Mouse (Mus musculus) embryonic stem cell, embryonic (primary cell): ENCODE data around the gene Msi2.

Experiments used
- CTCF ChIA-PET, 4 experiments: fragments of 300-600 bp in 2 of 4; fragments of 350-600 bp in 2 of 4; sonication (Branson Sonifier 250); formaldehyde crosslinking; loops; one replicate each; lab custom pipeline; 2022; ENCODE audit warnings: inconsistent platforms in 2 of 4; lab: Charles Lee
- POLR2A ChIA-PET, 4 experiments: fragments of 300-600 bp in 2 of 4; fragments of 350-600 bp in 2 of 4; sonication (Branson Sonifier 250); formaldehyde crosslinking; loops; one replicate each; lab custom pipeline; 2022; ENCODE audit warnings: antibody characterized with exemption in 4 of 4, inconsistent platforms in 1 of 4; lab: Charles Lee

Msi2 gene

DNA sequence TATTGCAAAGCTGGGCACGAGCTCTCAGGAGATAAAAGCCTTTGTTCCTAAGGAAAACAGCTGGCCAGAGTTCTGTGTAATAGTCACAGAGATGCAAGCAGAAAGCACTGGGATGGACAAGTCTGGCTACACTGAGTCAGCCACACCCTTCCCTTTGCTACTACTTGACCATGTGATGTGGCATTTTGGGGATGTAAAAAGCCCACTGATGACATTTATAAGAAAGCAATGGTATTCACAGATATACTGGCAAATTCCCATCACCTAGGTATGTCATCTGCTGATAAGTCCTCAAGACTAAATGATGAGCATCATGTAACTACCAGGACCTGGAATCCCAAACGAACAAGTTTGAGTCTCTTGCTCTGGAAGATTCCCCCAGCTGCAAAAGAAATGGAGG is 113.7 kb downstream of the Msi2 start:
- CTCF ChIA-PET = no interaction called here
- POLR2A ChIA-PET = interaction anchor here in 3 of 4 experiments (0.7 to 2.6 kb wide), 15 partner anchors 9 to 113 kb away, joined by 3 to 11 read pairs (median 4); partner anchors contain the start of gene Msi2 (in 1 of the 3)

GRCm38 (mm10) chr11:88603366-88603765 is 114.9 kb downstream of the Msi2 start:
- ChIA-PET POLR2A (interaction anchor here in 2 of 4 experiments (0.6 to 2.6 kb wide), 13 partner anchors 10 to 114 kb away, joined by 3 to 10 read pairs (median 4); no protein-coding TSS in a partner anchor), CTCF (interaction anchor here in 1 of 4 experiments (0.5 kb wide), 1 partner anchor 219 kb away, joined by 3 read pairs; no protein-coding TSS in a partner anchor)

DNA sequence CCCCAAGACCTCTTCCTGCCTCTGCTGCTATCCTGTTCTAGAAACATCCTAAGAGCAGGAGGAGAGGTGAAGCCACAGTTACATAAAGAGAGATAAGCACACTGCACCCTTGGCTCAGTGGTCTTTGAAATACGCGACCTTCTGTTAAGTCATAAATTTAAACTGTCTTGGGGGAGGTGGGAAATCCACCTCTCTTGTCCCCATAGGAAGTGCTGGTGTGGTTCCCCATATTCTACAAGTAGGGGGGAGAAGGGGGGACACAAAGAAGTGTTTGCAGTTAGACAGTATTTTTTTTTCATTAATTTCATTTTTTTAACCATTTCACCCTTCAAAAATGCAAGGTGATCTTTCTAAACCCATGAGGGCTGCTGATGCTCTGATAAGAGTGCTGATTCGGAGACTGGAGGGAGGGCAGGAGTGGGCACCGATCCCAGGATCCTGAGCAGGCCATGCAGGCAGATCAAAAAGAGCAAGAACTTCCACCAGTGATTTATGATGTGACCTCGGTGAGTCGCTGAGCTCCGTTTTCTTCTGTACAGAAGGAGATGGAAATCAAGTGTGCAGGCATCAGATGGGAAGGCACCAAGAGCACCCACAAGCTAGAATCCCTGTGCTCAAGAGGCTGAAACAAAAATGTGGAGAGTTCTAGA is 115.7 kb downstream of the Msi2 start:
- ChIA-PET POLR2A (interaction anchor here in 2 of 4 experiments (0.6 to 4.6 kb wide), 16 partner anchors 9 to 29 kb away, joined by 3 to 32 read pairs (median 4); no protein-coding TSS in a partner anchor), CTCF (interaction anchor here in 1 of 4 experiments (0.5 kb wide), 1 partner anchor 220 kb away, joined by 3 read pairs; no protein-coding TSS in a partner anchor)

DNA sequence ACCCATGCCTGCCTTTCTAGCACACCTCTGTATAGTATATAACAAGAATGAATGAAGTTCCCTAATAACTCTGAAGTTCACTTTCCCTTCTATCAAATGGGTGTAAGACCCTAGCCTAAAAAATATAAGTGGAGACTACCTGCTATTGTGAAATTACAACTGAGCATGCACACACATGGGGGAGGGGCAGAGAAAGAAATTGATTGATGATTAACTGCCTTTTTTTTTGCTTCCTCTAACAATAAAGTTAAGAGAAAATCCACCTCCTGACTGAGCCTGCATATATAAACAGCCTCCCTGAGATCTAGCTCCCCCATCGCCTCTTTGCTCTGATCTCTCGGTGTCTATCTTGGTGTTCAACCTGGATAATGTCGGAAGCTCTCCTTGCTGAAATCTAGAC is 118.1 kb downstream of the Msi2 start:
- CTCF ChIA-PET = interaction anchor here in 2 of 4 experiments (0.6 to 0.9 kb wide), 2 partner anchors 127 to 229 kb away, joined by 3 read pairs; no protein-coding TSS in a partner anchor
- POLR2A ChIA-PET = interaction anchor here (0.9 to 7.0 kb wide), 35 partner anchors 11 to 370 kb away, joined by 3 to 74 read pairs (median 5); partner anchors contain the start of gene Coil (in 1 of the 4)

DNA sequence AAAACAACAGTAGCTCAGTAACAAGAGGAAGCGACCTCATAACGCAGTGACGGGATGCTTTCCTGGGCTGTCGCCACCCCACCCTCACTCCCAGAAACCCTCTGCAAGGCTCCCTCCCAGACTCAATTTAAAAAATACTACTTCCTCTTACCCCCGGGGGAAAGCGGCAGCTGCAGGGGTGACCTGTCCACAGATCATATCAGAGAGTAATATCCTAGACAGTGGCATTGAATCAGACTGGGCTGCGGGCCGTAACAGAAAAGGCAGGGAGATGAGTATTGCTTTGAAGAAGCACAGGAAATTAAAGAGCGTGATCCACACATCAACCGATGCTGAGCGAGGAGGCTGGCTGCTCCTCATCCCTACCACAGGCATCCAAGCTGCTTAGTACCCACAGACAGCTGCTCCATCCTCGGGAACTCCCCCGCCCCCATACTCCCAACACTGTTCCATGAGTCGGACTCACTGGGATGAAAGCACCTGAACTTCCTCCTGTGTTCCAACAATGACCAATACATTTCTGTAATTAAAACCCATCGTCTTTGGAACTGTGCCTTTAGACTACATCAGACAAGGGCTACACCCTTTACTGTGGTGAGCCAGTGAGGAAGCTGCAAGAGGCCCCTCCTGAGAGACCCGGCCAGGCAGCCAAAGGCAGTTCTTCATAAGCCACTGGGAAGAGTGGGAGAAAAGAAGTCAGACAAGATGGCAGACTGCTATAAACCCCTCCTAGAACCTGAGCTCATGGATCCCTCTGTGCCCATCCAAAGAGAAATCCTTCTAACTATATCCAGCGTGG is 118.8 kb downstream of the Msi2 start:
- ChIA-PET POLR2A (interaction anchor here (0.9 to 7.0 kb wide), 37 partner anchors 10 to 371 kb away, joined by 3 to 74 read pairs (median 4); partner anchors contain the start of gene Coil (in 1 of the 4)), CTCF (interaction anchor here in 2 of 4 experiments (0.5 to 0.9 kb wide), 2 partner anchors 8 to 128 kb away, joined by 3 read pairs; no protein-coding TSS in a partner anchor)

GRCm38 (mm10) chr11:88598848-88599175 is 119.5 kb downstream of the Msi2 start:
- CTCF ChIA-PET = interaction anchor here in 1 of 4 experiments (0.5 kb wide), 1 partner anchor 9 kb away, joined by 3 read pairs; no protein-coding TSS in a partner anchor
- POLR2A ChIA-PET = interaction anchor here (0.9 to 7.0 kb wide), 20 partner anchors 9 to 100 kb away, joined by 3 to 74 read pairs (median 8); no protein-coding TSS in a partner anchor

- ChIA-PET CTCF (interaction anchor here in 1 of 4 experiments (0.5 kb wide), 1 partner anchor 9 kb away, joined by 3 read pairs; no protein-coding TSS in a partner anchor), POLR2A (interaction anchor here (0.6 to 7.0 kb wide), 25 partner anchors 9 to 540 kb away, joined by 3 to 74 read pairs (median 5); no protein-coding TSS in a partner anchor)
Observed at GRCm38 (mm10) chr11:88598150-88598847, 120.0 kb downstream of the Msi2 start.

DNA sequence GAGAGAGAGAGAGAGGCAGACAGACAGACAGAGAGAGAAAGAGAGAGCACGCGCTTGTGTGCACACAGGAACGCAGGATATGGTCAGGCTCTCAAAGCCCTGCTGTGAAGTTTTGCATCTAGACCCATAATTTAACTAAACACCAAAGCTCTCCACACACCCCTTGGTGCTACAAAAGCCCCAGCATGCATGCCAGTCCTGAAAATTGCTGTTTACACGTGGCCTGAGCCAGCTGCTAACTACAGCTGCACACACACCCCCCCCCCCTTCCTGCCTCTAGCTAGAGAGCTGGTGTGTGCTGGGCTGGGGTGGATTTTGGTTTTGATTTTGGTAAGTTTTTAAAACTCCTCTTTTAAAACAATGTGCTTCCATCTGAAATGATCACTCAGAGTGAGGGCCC is 122.7 kb downstream of the Msi2 start:
- ChIA-PET CTCF (interaction anchor here in 2 of 4 experiments (0.7 to 2.1 kb wide), 2 partner anchors 10 to 83 kb away, joined by 4 to 5 read pairs; no protein-coding TSS in a partner anchor), POLR2A (interaction anchor here in 2 of 4 experiments (0.6 to 7.0 kb wide), 9 partner anchors 10 to 278 kb away, joined by 3 to 74 read pairs (median 3); no protein-coding TSS in a partner anchor)

- ChIA-PET POLR2A (interaction anchor here in 2 of 4 experiments (0.7 to 7.0 kb wide), 6 partner anchors 9 to 75 kb away, joined by 3 to 74 read pairs (median 3); no protein-coding TSS in a partner anchor), CTCF (interaction anchor here in 2 of 4 experiments (0.7 to 2.1 kb wide), 2 partner anchors 9 to 82 kb away, joined by 4 to 5 read pairs; no protein-coding TSS in a partner anchor)
Observed at GRCm38 (mm10) chr11:88594804-88595611, 123.3 kb downstream of the Msi2 start.

- CTCF ChIA-PET = no interaction called here
- POLR2A ChIA-PET = interaction anchor here in 3 of 4 experiments (0.5 to 2.9 kb wide), 39 partner anchors 9 to 336 kb away, joined by 3 to 40 read pairs (median 4); no protein-coding TSS in a partner anchor
Observed at GRCm38 (mm10) chr11:88594010-88594409, 124.3 kb downstream of the Msi2 start.

- ChIA-PET POLR2A (interaction anchor here in 3 of 4 experiments (0.6 to 2.9 kb wide), 18 partner anchors 9 to 79 kb away, joined by 3 to 40 read pairs (median 4); no protein-coding TSS in a partner anchor), CTCF (no interaction called here)
Observed at GRCm38 (mm10) chr11:88592099-88592498, 126.2 kb downstream of the Msi2 start.

- ChIA-PET CTCF (interaction anchor here in 1 of 4 experiments (0.6 kb wide), 1 partner anchor 28 kb away, joined by 3 read pairs; no protein-coding TSS in a partner anchor), POLR2A (interaction anchor here in 3 of 4 experiments (0.6 to 26.9 kb wide), 10 partner anchors 9 to 373 kb away, joined by 3 to 328 read pairs (median 4); no protein-coding TSS in a partner anchor)
Observed at GRCm38 (mm10) chr11:88590647-88591046, 127.7 kb downstream of the Msi2 start.

- ChIA-PET POLR2A (interaction anchor here in 2 of 4 experiments (1.0 to 26.9 kb wide), 4 partner anchors 10 to 36 kb away, joined by 3 to 328 read pairs (median 5); no protein-coding TSS in a partner anchor), CTCF (interaction anchor here in 1 of 4 experiments (0.6 kb wide), 1 partner anchor 139 kb away, joined by 3 read pairs; no protein-coding TSS in a partner anchor)
Observed at GRCm38 (mm10) chr11:88589641-88590040, 128.7 kb downstream of the Msi2 start.

DNA sequence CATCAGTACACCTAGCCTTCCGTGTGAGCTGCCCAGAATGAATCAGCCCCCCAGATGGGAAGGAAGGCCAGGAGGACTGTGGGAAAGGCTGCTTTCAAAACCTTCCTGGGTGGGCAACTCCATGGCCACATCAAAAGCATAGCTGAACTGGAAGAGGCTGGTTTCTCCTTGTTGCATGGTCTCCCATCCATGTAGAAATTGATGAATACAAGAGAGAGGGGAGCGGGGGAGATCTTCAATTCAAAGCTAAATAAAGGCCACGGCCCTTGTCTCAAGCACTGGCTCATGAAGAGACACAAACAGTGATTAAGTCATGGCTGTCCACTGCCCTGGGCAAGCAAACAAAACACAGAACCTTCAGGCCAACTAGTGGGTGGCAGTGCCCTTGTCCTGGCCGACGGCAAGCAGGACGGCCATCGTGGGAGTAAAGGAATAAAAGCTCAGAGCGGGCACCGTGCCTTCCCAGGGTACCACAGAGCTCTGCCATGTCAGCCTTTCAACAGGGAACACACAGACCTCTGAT is 129.6 kb downstream of the Msi2 start:
- ChIA-PET CTCF (no interaction called here), POLR2A (interaction anchor here in 2 of 4 experiments (0.5 to 26.9 kb wide), 11 partner anchors 10 to 127 kb away, joined by 3 to 328 read pairs (median 3); no protein-coding TSS in a partner anchor)

DNA sequence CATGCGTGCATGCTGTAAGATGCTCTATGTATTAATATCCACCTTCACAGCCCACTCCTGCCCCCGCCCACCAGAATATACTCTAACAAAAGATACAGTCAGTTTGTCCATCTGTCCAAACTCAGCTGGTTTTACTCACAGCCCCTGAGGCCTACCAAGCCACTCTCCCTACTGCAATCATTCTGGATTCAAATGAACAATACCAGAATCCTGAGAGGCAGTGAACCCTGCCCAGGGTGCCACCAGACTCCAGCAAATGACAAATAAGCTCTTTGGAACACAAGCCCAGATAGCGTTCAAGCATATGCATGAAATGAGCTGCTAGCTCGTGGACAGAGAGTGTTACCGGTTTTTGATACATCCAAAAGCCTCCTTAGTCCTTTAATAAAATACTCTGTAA is 130.6 kb downstream of the Msi2 start:
- ChIA-PET CTCF (interaction anchor here in 1 of 4 experiments (0.5 kb wide), 1 partner anchor 309 kb away, joined by 3 read pairs; no protein-coding TSS in a partner anchor), POLR2A (interaction anchor here in 2 of 4 experiments (0.6 to 26.9 kb wide), 6 partner anchors 11 to 34 kb away, joined by 3 to 328 read pairs (median 12); no protein-coding TSS in a partner anchor)

- ChIA-PET POLR2A (interaction anchor here in 3 of 4 experiments (0.5 to 26.9 kb wide), 20 partner anchors 7 to 79 kb away, joined by 3 to 328 read pairs (median 5); no protein-coding TSS in a partner anchor), CTCF (interaction anchor here in 2 of 4 experiments (0.5 to 1.7 kb wide), 3 partner anchors 10 to 73 kb away, joined by 3 to 6 read pairs (median 5); no protein-coding TSS in a partner anchor)
Observed at GRCm38 (mm10) chr11:88585880-88586279, 132.4 kb downstream of the Msi2 start.
